Mouse (Mus musculus): ENCODE data around the gene Ptpn6. TPM values are rescaled to one million over a fixed set of nuclear protein-coding genes. Genes with fewer than 3 reads are reported as not detected.

Gene Ptpn6
- polyA plus RNA-seq, 1 experiment = 281 TPM

DNA sequence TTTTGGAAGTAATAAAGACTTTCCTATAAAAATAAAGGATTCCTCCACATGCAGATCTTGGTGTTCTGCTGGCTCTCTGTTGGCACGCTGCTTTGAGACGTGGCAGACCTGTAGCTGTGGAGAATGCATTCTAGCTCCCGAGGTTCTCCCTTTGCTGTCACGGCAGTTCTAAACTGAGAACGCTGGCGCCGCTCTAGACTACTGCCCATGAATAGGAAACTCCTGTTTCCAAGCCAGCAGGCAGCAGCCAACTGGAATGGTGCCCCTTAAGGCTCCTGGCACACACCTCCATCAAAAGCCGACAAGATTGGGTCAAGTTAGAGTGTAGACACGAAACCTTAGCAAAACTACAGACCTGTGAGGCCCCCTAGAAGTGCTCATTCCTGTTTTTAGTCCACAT is 64.9 kb downstream of the Ptpn6 start:
- Histone ChIP-seq H3K4me1 (ENCODE audit: control insufficient read depth, insufficient read depth, insufficient read length) (no peaks in the 10 kb centered on the region), H3K27ac (ENCODE audit: insufficient read depth, low read length) (no peak overlapping the region), H3K27me3 (ENCODE audit: control insufficient read depth, insufficient read depth, low read length) (no peaks in the 10 kb centered on the region), H3K36me3 (ENCODE audit: control insufficient read depth, insufficient read depth, low read length) (peaks cover 1% of the 10 kb centered on the region; the same call in 1 of the 2 replicates), H3K4me3 (ENCODE audit: extremely low read depth, insufficient read depth, insufficient read length) (no peak overlapping the region)
- no peak for DNase-seq (ENCODE audit: low read depth in 1 of 2, low spot score in 2 of 2)
- WGBS = 93% methylated on average over 9 of the region's 9 CpGs
- no peak for TF ChIP-seq POLR2A (IDR thresholded peaks at IDR 0.05; ENCODE audit: low read depth, low read length)
- no peak for TF ChIP-seq CTCF (IDR thresholded peaks at IDR 0.05; ENCODE audit: extremely low read depth, insufficient read depth, insufficient read length, insufficient replicate concordance)

DNA sequence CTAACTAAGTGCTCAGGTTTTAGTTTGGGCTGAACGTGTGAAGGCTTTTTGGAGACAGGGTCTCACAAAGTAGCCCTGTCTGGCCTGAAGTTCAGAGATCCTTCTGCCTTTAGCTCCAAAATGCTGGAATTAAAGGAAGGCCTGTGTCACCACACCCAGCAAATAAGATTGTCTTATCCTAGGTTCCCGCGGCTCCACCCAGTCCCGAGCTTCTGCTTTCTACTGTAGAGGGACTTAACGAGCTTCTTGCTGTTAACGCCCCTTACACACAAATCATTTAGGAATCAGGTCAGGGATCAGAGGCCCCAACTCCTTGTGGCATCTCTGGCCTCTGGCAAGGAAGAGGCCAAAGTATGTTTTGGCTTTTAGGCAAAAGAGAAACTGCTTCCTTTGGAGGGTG is 66.4 kb downstream of the Ptpn6 start:
- 69% methylated on average over 6 of the region's 6 CpGs for WGBS
- no peaks in the 10 kb centered on the region for H3K27me3 ChIP-seq (ENCODE audit: control insufficient read depth, insufficient read depth, low read length)
- H3K4me3 ChIP-seq (ENCODE audit: extremely low read depth, insufficient read depth, insufficient read length) = no peak overlapping the region
- TF ChIP-seq POLR2A (IDR thresholded peaks at IDR 0.05; ENCODE audit: low read depth, low read length) (no peak), CTCF (IDR thresholded peaks at IDR 0.05; ENCODE audit: extremely low read depth, insufficient read depth, insufficient read length, insufficient replicate concordance) (no peak)
- no peak for DNase-seq (ENCODE audit: low read depth in 1 of 2, low spot score in 2 of 2)
- H3K27ac ChIP-seq (ENCODE audit: insufficient read depth, low read length) = no peak overlapping the region
- H3K4me1 ChIP-seq (ENCODE audit: control insufficient read depth, insufficient read depth, insufficient read length) = no peaks in the 10 kb centered on the region
- H3K36me3 ChIP-seq (ENCODE audit: control insufficient read depth, insufficient read depth, low read length) = peaks cover 1% of the 10 kb centered on the region; the same call in 1 of the 2 replicates

Other genes with a start within 250 kb of the Ptpn6 start
- 1.3 and 1.5 TPM in 2 replicates for gene C1rl, start 245.6 kb downstream of the Ptpn6 start, polyA plus RNA-seq (2012; rRNA removed)
- gene C1ra, start 226.3 kb downstream of the Ptpn6 start, polyA plus RNA-seq (2012; rRNA removed) = 17.8 and 20.1 TPM in 2 replicates
- 30.0 and 39.4 TPM in 2 replicates for gene C1s1, start 196.4 kb downstream of the Ptpn6 start, polyA plus RNA-seq (2012; rRNA removed)
- gene C1rb, start 168.4 kb downstream of the Ptpn6 start, polyA plus RNA-seq (2012; rRNA removed) = 0.05 TPM in 1 of 2 replicates, not detected in the other
- gene C1s2, start 102.6 kb downstream of the Ptpn6 start, polyA plus RNA-seq (2012; rRNA removed) = 0.04 and 0.07 TPM in 2 replicates
- 65.1 and 70.0 TPM in 2 replicates for gene Lpcat3, start 75.7 kb downstream of the Ptpn6 start, polyA plus RNA-seq (2012; rRNA removed)
- 46.2 and 47.9 TPM in 2 replicates for gene Emg1, start 26.5 kb downstream of the Ptpn6 start, polyA plus RNA-seq (2012; rRNA removed)
- gene Phb2, start 26.4 kb downstream of the Ptpn6 start, polyA plus RNA-seq (2012; rRNA removed) = 96.5 and 103 TPM in 2 replicates
- 209 and 225 TPM in 2 replicates for gene Grcc10, start 2.7 kb upstream of the Ptpn6 start, polyA plus RNA-seq (2012; rRNA removed)
- gene Gm45234, start 17.3 kb upstream of the Ptpn6 start, polyA plus RNA-seq (2012; rRNA removed) = not detected in 2 replicates
- gene Atn1, start 17.8 kb upstream of the Ptpn6 start, polyA plus RNA-seq (2012; rRNA removed) = 37.4 and 41.3 TPM in 2 replicates
- gene Eno2, start 31.0 kb upstream of the Ptpn6 start, polyA plus RNA-seq (2012; rRNA removed) = 2.9 and 3.2 TPM in 2 replicates
- gene Lrrc23, start 41.0 kb upstream of the Ptpn6 start, polyA plus RNA-seq (2012; rRNA removed) = 1.2 and 1.8 TPM in 2 replicates
- 10.3 and 13.5 TPM in 2 replicates for gene Spsb2, start 69.9 kb upstream of the Ptpn6 start, polyA plus RNA-seq (2012; rRNA removed)
- 74.7 and 89.3 TPM in 2 replicates for gene Tpi1, start 75.6 kb upstream of the Ptpn6 start, polyA plus RNA-seq (2012; rRNA removed)
- gene Usp5, start 90.8 kb upstream of the Ptpn6 start, polyA plus RNA-seq (2012; rRNA removed) = 53.8 and 65.3 TPM in 2 replicates
- gene Cdca3, start 90.8 kb upstream of the Ptpn6 start, polyA plus RNA-seq (2012; rRNA removed) = 30.4 and 39.0 TPM in 2 replicates
- 0.13 and 0.37 TPM in 2 replicates for gene Gnb3, start 101.6 kb upstream of the Ptpn6 start, polyA plus RNA-seq (2012; rRNA removed)
- gene P3h3, start 119.0 kb upstream of the Ptpn6 start, polyA plus RNA-seq (2012; rRNA removed) = 9.3 and 10.8 TPM in 2 replicates
- gene Gpr162, start 125.3 kb upstream of the Ptpn6 start, polyA plus RNA-seq (2012; rRNA removed) = 2.7 and 3.0 TPM in 2 replicates
- gene Cd4, start 149.5 kb upstream of the Ptpn6 start, polyA plus RNA-seq (2012; rRNA removed) = 34.2 and 35.9 TPM in 2 replicates
- gene Lag3, start 173.0 kb upstream of the Ptpn6 start, polyA plus RNA-seq (2012; rRNA removed) = 10.9 and 18.2 TPM in 2 replicates
- gene Ptms, start 181.4 kb upstream of the Ptpn6 start, polyA plus RNA-seq (2012; rRNA removed) = 450 and 549 TPM in 2 replicates
- gene Mlf2, start 192.7 kb upstream of the Ptpn6 start, polyA plus RNA-seq (2012; rRNA removed) = 125 and 140 TPM in 2 replicates
- 106 and 116 TPM in 2 replicates for gene Cops7a, start 226.8 kb upstream of the Ptpn6 start, polyA plus RNA-seq (2012; rRNA removed)

Data from spleen, adult 2 months (tissue).